Mouse (Mus musculus) spleen, postnatal 10 days (tissue): Measurements from ENCODE around the gene Rasgef1c.

Source experiments
- DNase-seq, 2 experiments: peaks; one replicate each; pipeline ENCODE4 v3.0.0; 2021 to 2022; ENCODE audit warnings: low spot score in 2 of 2

Gene Rasgef1c

GRCm38 (mm10) chr11:49977963-49978568, 76.4 kb downstream of the Rasgef1c start:
- no peak for DNase-seq

DNA sequence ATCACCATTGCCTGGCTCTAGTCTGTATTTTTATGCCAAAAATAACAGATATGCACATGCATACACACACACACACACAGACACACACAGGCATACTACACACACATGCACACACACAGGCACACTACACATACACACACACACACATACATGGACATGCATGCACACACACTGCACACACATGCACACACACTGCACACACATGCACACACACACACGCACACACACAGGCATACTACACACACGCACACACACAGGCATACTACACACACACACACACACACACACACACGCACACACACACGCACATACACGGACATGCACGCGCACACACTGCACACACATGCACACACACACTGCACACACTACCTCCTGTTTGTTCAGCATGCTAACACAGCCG, 77.3 kb downstream of the Rasgef1c start:
- no peak for DNase-seq

- DNase-seq = peak in 1 of 2 experiments; percentile 26
These were observed 79.1 kb downstream of the Rasgef1c start for GRCm38 (mm10) chr11:49980681-49981235.

- DNase-seq = peak; percentile 24 to 50
These were observed 79.8 kb downstream of the Rasgef1c start for GRCm38 (mm10) chr11:49981321-49981963.

GRCm38 (mm10) chr11:49982094-49982493, 80.5 kb downstream of the Rasgef1c start:
- no peak for DNase-seq

DNA sequence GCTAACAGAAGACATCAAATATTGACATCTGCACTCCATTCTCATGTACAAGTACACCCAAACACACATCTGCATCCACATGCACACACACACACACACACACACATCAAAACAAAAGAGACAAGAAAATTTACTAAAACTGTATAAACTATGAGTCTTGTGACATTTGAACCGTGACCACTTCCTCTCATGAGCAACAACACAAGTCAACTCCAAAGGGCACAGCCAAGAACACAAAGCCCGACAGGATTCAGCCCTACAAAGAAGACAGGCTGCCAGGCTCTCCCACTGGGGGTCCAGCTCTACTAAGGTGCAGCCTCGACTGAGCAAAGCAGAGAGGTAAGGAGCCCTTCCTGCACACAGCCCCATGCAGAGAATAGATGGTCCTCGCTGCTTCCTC, 81.2 kb downstream of the Rasgef1c start:
- DNase-seq = peak in 1 of 2 experiments; percentile 19

GRCm38 (mm10) chr11:49983875-49984552, 82.4 kb downstream of the Rasgef1c start:
- peak in 1 of 2 experiments; percentile 34 for DNase-seq

DNA sequence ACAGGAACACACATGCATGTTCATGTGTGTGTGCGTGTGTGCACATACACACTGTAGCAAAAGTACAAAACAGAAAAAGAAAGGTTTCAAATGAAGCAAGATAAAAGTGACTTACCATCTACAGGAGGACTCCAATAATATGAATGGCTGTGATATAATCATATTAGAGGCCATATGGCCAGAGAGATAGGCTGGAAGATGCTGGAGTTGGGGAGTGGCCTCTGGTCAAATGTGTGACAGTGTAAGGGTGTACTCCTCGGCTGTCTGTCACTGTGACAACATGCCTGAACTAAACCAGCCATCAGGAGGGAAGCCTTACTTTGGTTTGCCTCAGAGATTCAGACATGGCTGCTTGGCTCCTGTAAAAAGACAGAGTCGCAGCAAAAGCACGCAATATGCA, 83.4 kb downstream of the Rasgef1c start:
- DNase-seq = peak in 1 of 2 experiments; percentile 37

DNA sequence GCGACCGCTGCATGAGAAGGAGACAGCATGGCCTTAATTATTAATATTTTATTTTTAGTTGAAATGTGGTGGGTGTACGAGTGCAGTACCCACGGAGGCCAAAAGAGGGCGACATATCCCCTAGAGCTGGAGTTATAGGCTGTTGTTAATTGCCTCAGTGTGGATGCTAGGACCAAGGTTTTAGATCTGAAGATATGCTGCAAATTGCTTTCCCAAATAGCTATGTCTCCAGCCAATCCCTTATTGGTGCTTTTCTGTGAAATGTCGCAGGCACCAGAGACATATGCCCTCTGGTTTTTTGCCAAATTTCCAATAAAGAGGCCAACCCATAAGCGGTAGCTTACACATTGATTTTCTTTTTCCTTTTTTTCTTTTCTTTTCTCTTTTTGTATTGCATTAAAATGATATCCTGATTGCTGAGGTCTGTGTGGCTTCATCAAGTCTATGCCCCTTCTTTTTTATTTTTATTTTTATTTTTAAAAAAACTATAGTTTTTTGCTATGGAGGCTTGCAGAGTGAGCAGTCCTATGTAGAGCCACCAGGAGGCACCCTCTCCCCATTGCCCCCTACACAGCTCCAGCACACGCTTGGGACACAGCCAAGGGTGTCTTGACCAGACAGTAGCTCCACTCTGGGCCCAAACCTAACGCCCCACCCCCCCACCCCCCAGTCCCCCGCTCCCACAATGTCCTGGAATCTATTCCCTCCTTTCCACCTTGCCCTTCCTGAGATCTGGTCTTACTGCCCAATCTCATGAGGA, 84.8 kb downstream of the Rasgef1c start:
- peak; percentile 63 to 81 for DNase-seq

GRCm38 (mm10) chr11:49994536-49994935, 92.9 kb downstream of the Rasgef1c start:
- DNase-seq = no peak

DNA sequence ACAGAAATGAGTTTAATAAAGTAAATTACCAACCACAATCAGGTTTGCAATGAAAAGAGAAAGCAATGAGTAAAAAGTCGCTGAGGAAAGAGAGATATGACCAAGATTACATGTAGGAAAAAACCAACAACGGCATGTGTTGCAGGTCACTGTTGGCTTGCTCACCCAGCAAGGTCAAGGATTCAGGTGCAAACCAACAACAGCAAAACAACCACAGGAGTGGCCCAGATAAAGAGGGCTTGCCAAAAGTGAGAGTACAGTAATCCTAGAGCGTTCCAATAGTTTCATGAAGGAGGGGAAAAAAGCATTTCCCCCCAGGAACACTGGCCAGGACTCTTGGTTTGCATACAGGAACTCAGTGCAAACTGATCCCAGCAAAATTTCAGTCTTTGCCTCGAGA, 94.8 kb downstream of the Rasgef1c start:
- no peak for DNase-seq

DNA sequence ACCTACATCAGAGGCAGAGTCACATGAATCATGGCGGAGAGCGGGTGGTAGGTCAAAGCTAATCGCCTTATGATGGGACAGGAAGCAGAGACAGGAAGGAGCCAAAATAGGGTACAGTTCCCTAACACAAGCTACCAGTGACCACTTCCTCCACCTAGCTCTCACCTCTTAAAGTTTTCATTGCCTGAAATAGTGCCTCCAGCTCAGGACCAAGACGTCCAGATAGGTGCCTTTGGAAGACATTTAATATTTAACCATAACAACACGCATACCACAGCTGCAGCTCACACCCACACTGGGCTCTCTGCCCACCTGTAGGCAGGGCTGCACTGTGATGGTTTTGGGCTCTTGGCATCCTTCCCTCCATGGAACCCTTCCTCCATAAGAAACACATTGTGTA, 95.7 kb downstream of the Rasgef1c start:
- no peak for DNase-seq

DNA sequence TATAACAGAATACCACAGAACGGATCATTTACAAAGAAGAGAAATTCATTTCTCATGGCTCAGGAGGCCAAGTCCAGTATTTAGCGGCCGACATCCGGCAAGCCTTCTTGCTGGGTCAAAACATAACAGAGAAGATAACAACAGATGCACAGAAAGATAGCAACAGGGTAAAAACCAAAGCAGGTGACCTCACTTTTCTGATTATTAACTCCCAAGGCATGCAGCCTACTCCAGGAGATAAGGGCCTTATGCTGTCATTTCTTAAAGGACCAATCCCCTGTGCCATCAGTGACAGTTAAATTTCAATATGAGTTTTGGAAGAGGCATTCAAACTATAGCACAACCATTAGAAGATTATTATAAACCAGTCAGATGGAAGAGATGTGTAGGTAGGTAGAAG, 101.2 kb downstream of the Rasgef1c start:
- DNase-seq = no peak

- no peak for DNase-seq
These were observed 106.1 kb downstream of the Rasgef1c start for GRCm38 (mm10) chr11:50007776-50008175.

DNA sequence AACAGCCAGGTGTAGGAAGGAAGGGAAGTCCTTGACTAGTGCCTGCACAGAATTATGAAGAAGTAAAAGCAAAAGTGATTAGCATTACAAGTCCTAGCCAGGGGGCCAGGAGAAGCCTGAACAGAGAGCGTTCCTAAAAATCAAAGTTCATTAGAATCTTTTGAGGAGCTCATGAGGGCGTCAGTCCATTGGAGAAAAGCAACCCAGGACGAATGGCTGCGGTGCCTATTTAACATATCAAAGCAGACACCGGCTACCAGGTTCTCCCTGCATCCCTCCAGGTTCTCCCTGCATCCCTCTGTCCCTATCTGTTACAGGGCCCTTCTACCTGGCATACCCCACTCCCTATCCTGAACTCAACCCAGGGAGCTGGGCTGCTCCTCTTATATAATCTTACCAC, 106.6 kb downstream of the Rasgef1c start:
- no peak for DNase-seq

DNA sequence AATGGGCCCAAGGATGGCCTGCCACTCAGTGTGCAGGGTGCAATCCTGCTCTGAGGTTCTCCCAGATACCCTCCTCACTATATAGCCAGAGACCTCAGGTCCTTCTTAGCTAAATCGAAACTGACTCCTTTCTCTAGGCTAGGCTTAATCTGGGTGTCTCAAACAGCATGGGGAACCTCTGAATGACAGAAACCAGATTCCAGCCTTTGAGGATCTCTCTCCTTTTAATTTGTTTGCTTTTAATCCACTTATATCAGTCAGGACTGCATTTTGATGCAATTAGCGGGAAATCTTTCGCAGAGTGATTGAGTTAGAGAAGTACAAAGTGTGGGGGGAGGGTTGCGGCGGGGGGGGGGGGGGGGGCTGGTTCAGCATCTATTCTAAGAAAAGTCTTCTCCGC, 111.4 kb downstream of the Rasgef1c start:
- DNase-seq = no peak

- no peak for DNase-seq
These were observed 114.9 kb downstream of the Rasgef1c start for GRCm38 (mm10) chr11:50016503-50016902.

DNA sequence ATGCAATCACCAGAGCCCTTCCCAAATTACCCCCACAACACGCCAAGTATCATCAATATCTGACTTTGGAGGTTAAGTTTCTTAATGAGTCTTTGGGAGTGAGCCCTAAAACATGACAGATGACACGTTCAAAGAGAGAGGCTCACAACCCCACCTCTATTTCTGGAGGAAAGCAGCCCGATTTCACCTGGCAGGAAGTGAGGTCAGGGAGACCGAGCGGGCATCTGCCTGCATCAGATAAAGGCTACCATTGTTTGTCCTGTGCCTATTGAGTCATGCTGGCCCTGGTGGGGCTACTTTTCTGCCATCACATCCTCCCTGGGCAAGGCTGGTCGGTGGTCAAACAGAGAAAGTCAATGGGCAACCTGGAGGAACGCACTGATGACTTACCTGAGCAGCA, 115.9 kb downstream of the Rasgef1c start:
- DNase-seq = no peak

GRCm38 (mm10) chr11:50018848-50019247, 117.2 kb downstream of the Rasgef1c start:
- no peak for DNase-seq

- DNase-seq = no peak
These were observed 120.5 kb downstream of the Rasgef1c start for GRCm38 (mm10) chr11:50022085-50022484.

DNA sequence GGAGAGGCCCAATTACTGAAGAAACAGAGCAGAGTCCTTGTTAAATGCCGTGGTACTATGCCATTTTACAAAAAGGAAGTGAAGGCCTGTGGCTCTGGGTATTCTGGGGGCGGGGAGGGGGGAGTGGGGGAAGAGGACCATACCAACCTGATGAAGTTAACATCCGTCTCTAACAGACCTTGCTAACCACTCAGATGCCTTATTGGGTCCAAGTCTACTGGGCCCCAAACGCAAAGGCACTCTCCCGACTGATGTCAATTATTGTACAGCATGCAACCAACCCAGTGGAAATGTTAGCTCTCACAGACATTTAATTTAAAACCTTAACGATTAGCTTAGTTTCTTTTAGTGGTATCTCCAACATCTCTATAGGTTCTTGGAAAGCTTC, 122.8 kb downstream of the Rasgef1c start:
- peak in 1 of 2 experiments; percentile 23 for DNase-seq
